Mouse (Mus musculus): ENCODE measurements at regions not wholly inside any gene's neighbourhood (a gene's known extent, or its start where the extent isn't known, plus 50 kb on each side); places are given as distances from the start of the nearest gene placed in this dataset.

GRCm38 (mm10) chr12:79960446-79960845 is 152.4 kb downstream of the Zfp36l1 start:
- TF ChIP-seq CTCF (IDR thresholded peaks at IDR 0.05 in 2 of 3, conservative IDR thresholded peaks at IDR 0.05 in 1 of 3; ENCODE audit: control insufficient read depth in 1 of 3, insufficient read depth in 1 of 3, low read depth in 2 of 3, low read length in 3 of 3, poor library complexity in 1 of 3, severe bottlenecking in 1 of 3) (no peak), ZKSCAN1 (IDR thresholded peaks at IDR 0.05; ENCODE audit: low read depth, low read length) (no peak), NELFE (IDR thresholded peaks at IDR 0.05; ENCODE audit: low read depth, low read length) (no peak), POLR2A (IDR thresholded peaks at IDR 0.05; ENCODE audit: control insufficient read depth in 1 of 2, insufficient read depth in 1 of 2, low read depth in 1 of 2, low read length in 2 of 2, poor library complexity in 1 of 2) (no peak), POLR2AphosphoS2 (IDR thresholded peaks at IDR 0.05; ENCODE audit: low read length) (no peak), MAX (IDR thresholded peaks at IDR 0.05; ENCODE audit: low read length) (no peak), HCFC1 (IDR thresholded peaks at IDR 0.05; ENCODE audit: low read depth, low read length) (no peak), E2F4 (IDR thresholded peaks at IDR 0.05; ENCODE audit: borderline replicate concordance, low read depth, low read length) (no peak), USF2 (IDR thresholded peaks at IDR 0.05; ENCODE audit: borderline replicate concordance in 1 of 2, insufficient read depth in 1 of 2, low read depth in 1 of 2, low read length in 2 of 2) (no peak), ELF1 (IDR thresholded peaks at IDR 0.05; ENCODE audit: low read depth, low read length) (no peak)
